Mouse (Mus musculus) large intestine, adult 2 months (tissue): ENCODE measurements around the gene Slc22a23. TPM values are rescaled to one million over a fixed set of nuclear protein-coding genes. Genes with fewer than 3 reads are reported as not detected.

Experiments used
- DNase-seq: peaks from one replicate; pipeline ENCODE4 v3.0.0-alpha.2; 2012; ENCODE audit warnings: low read depth, low spot score
- WGBS: fragments of 180-500 bp; shearing (Covaris S2); methylation state at CpG from one replicate; pipeline ENCODE4 v1.1.7; 2018; 5-methylcytosine and 5-hydroxymethylcytosine counted together
- polyA plus RNA-seq: library from polyadenylated mRNA; depleted of rRNA; stranded (reverse); fragments of >200 nt; gene quantifications from 2 replicates; pipeline ENCODE4 v1.2.3, GENCODE M21; 2012

Slc22a23 gene
- polyA plus RNA-seq, 1 experiment: 19.5 TPM

- WGBS: 96% methylated on average over 2 of the region's 2 CpGs
- no peak for DNase-seq
Observed at GRCm38 (mm10) chr13:34305964-34306671, 38.9 kb downstream of the Slc22a23 start.

GRCm38 (mm10) chr13:34304896-34305295, 40.1 kb downstream of the Slc22a23 start:
- WGBS: 43% methylated on average over 3 of the region's 3 CpGs

GRCm38 (mm10) chr13:34303386-34304016, 41.5 kb downstream of the Slc22a23 start:
- DNase-seq: no peak
- 63% methylated on average over 6 of the region's 6 CpGs for WGBS

More at GRCm38 (mm10) chr13:34304896-34305295, 40.1 kb downstream of the Slc22a23 start:
- peak; percentile 62 for DNase-seq

GRCm38 (mm10) chr13:34301585-34301984, 43.4 kb downstream of the Slc22a23 start:
- 22% methylated on average over 3 of the region's 3 CpGs for WGBS
- DNase-seq: no peak

- 34% methylated on average over 7 of the region's 7 CpGs for WGBS
- peak; percentile 97 for DNase-seq
Observed at GRCm38 (mm10) chr13:34299351-34300333, 45.3 kb downstream of the Slc22a23 start.

- WGBS: 49% methylated on average over 5 of the region's 5 CpGs
- DNase-seq: no peak
Observed at GRCm38 (mm10) chr13:34298674-34299073, 46.3 kb downstream of the Slc22a23 start.

GRCm38 (mm10) chr13:34298061-34298460, 46.9 kb downstream of the Slc22a23 start:
- 73% methylated on average over 6 of the region's 6 CpGs for WGBS
- DNase-seq: no peak

GRCm38 (mm10) chr13:34295787-34296435, 49.1 kb downstream of the Slc22a23 start:
- 92% methylated on average over 12 of the region's 12 CpGs for WGBS
- DNase-seq: no peak

- DNase-seq: no peak
- 70% methylated on average over 4 of the region's 4 CpGs for WGBS
Observed at GRCm38 (mm10) chr13:34294212-34294611, 50.8 kb downstream of the Slc22a23 start.

GRCm38 (mm10) chr13:34292042-34292441, 52.9 kb downstream of the Slc22a23 start:
- DNase-seq: no peak
- 47% methylated on average over 2 of the region's 2 CpGs for WGBS

- WGBS: 39% methylated on average over 1 of the region's 1 CpGs
- DNase-seq: no peak
Observed at GRCm38 (mm10) chr13:34290346-34290745, 54.6 kb downstream of the Slc22a23 start.

GRCm38 (mm10) chr13:34289567-34289966, 55.4 kb downstream of the Slc22a23 start:
- 88% methylated on average over 2 of the region's 2 CpGs for WGBS
- DNase-seq: no peak

GRCm38 (mm10) chr13:34288129-34288528, 56.9 kb downstream of the Slc22a23 start:
- DNase-seq: no peak
- WGBS: 61% methylated on average over 2 of the region's 2 CpGs

GRCm38 (mm10) chr13:34287601-34288083, 57.3 kb downstream of the Slc22a23 start:
- WGBS: 49% methylated on average over 9 of the region's 9 CpGs
- no peak for DNase-seq

GRCm38 (mm10) chr13:34281360-34281759, 63.6 kb downstream of the Slc22a23 start:
- WGBS: 89% methylated on average over 6 of the region's 6 CpGs
- DNase-seq: no peak

- DNase-seq: no peak
Observed at GRCm38 (mm10) chr13:34278759-34279270, 66.2 kb downstream of the Slc22a23 start.

GRCm38 (mm10) chr13:34278288-34278701, 66.7 kb downstream of the Slc22a23 start:
- 61% methylated on average over 6 of the region's 6 CpGs for WGBS
- DNase-seq: no peak

More at GRCm38 (mm10) chr13:34278759-34279270, 66.2 kb downstream of the Slc22a23 start:
- WGBS: 92% methylated on average over 5 of the region's 5 CpGs

GRCm38 (mm10) chr13:34277611-34278010, 67.4 kb downstream of the Slc22a23 start:
- no peak for DNase-seq

GRCm38 (mm10) chr13:34277001-34277400, 68.0 kb downstream of the Slc22a23 start:
- WGBS: 83% methylated on average over 3 of the region's 3 CpGs
- DNase-seq: no peak

More at GRCm38 (mm10) chr13:34277611-34278010, 67.4 kb downstream of the Slc22a23 start:
- 67% methylated on average over 2 of the region's 2 CpGs for WGBS
